Mouse (Mus musculus): ENCODE measurements around the gene Fam118b.

The Fam118b gene

GRCm38 (mm10) chr9:35267146-35267975 lies at the start of gene Fam118b, which contains the start of gene Rpusd4:
Gene Fam118b (minus strand): TSS chr9:35267805.
Gene Rpusd4 (plus strand): TSS chr9:35267865.
- peak; percentile 95 for DNase-seq (ENCODE audit: inconsistent ontology term)

GRCm38 (mm10) chr9:35316771-35317211 lies 49.2 kb upstream of the Fam118b start:
- no peak for DNase-seq (ENCODE audit: inconsistent ontology term)

- no peak for DNase-seq (ENCODE audit: inconsistent ontology term)
These were observed 46.6 kb upstream of the Fam118b start for GRCm38 (mm10) chr9:35314254-35314653.

GRCm38 (mm10) chr9:35313601-35314000 lies 46.0 kb upstream of the Fam118b start:
- DNase-seq (ENCODE audit: inconsistent ontology term) = no peak

- DNase-seq (ENCODE audit: inconsistent ontology term) = no peak
These were observed 44.9 kb upstream of the Fam118b start for GRCm38 (mm10) chr9:35312516-35312915.

- DNase-seq (ENCODE audit: inconsistent ontology term) = no peak
These were observed 42.8 kb upstream of the Fam118b start for GRCm38 (mm10) chr9:35310377-35310776.

GRCm38 (mm10) chr9:35307461-35307860 lies 39.9 kb upstream of the Fam118b start:
- peak; percentile 71 for DNase-seq (ENCODE audit: inconsistent ontology term)

GRCm38 (mm10) chr9:35302172-35302571 lies 34.6 kb upstream of the Fam118b start:
- no peak for DNase-seq (ENCODE audit: inconsistent ontology term)

GRCm38 (mm10) chr9:35297791-35298190 lies 30.2 kb upstream of the Fam118b start:
- no peak for DNase-seq (ENCODE audit: inconsistent ontology term)

GRCm38 (mm10) chr9:35293465-35293864 lies 25.9 kb upstream of the Fam118b start:
- DNase-seq (ENCODE audit: inconsistent ontology term) = no peak

- no peak for DNase-seq (ENCODE audit: inconsistent ontology term)
These were observed 23.3 kb upstream of the Fam118b start for GRCm38 (mm10) chr9:35290916-35291315.

GRCm38 (mm10) chr9:35290417-35290816 lies 22.8 kb upstream of the Fam118b start:
- no peak for DNase-seq (ENCODE audit: inconsistent ontology term)

- DNase-seq (ENCODE audit: inconsistent ontology term) = no peak
These were observed 22.4 kb upstream of the Fam118b start for GRCm38 (mm10) chr9:35289992-35290391.

- DNase-seq (ENCODE audit: inconsistent ontology term) = no peak
These were observed 18.7 kb upstream of the Fam118b start for GRCm38 (mm10) chr9:35286351-35286750.

GRCm38 (mm10) chr9:35284351-35284750 lies 16.7 kb upstream of the Fam118b start:
- DNase-seq (ENCODE audit: inconsistent ontology term) = no peak

GRCm38 (mm10) chr9:35283415-35284069 lies 15.9 kb upstream of the Fam118b start:
- no peak for DNase-seq (ENCODE audit: inconsistent ontology term)

- no peak for DNase-seq (ENCODE audit: inconsistent ontology term)
These were observed 15.2 kb upstream of the Fam118b start for GRCm38 (mm10) chr9:35282851-35283200.

GRCm38 (mm10) chr9:35282006-35282850 lies 14.6 kb upstream of the Fam118b start:
- DNase-seq (ENCODE audit: inconsistent ontology term) = peak; percentile 64

GRCm38 (mm10) chr9:35278451-35278850 lies 10.8 kb upstream of the Fam118b start:
- no peak for DNase-seq (ENCODE audit: inconsistent ontology term)

- no peak for DNase-seq (ENCODE audit: inconsistent ontology term)
These were observed 10.3 kb upstream of the Fam118b start for GRCm38 (mm10) chr9:35277855-35278365.

- DNase-seq (ENCODE audit: inconsistent ontology term) = peak; percentile 34
These were observed 541 bp upstream of the Fam118b start for GRCm38 (mm10) chr9:35267976-35268715.

All from Muller cell, postnatal 12 days (primary cell).